Mouse (Mus musculus): ENCODE measurements around the gene Cstf2t.

Cstf2t gene

DNA sequence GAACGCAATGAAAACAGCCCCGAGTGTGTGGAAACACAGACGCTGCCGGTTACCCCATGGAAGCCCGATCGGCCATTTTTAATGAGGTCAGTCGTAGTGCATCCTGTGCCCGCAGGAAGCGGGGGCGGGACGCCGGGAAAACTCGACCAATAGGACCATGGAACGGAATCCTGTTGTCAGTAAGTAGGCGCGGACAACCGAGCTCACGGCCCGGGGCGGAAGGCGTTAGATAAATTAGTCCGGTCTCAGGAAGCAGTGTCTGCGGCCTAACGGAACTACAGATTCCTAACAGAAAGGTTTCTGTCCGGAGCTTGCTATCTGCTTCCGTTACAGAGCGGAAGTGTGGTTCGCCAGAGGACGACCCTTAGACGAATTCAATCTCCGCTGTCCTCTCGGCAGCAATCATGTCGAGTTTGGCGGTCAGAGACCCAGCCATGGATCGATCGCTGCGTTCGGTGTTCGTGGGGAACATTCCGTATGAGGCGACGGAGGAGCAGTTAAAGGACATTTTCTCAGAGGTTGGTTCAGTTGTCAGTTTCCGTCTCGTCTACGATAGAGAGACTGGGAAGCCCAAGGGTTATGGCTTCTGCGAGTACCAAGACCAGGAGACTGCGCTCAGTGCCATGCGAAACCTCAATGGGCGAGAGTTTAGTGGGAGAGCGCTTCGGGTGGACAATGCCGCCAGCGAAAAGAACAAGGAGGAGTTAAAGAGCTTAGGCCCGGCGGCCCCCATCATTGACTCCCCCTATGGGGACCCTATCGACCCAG, at the start of gene Cstf2t:
Cstf2t (plus strand) TSS at position 176 of the 768 bp plus-strand sequence.
- peak; percentile 100 for DNase-seq

- DNase-seq = no peak
Measured at GRCm38 (mm10) chr19:31038951-31039350, 43.7 kb upstream of the Cstf2t start.

GRCm38 (mm10) chr19:31040948-31041847, 41.4 kb upstream of the Cstf2t start:
- no peak for DNase-seq

GRCm38 (mm10) chr19:31046601-31047000, 36.0 kb upstream of the Cstf2t start:
- DNase-seq = no peak

DNA sequence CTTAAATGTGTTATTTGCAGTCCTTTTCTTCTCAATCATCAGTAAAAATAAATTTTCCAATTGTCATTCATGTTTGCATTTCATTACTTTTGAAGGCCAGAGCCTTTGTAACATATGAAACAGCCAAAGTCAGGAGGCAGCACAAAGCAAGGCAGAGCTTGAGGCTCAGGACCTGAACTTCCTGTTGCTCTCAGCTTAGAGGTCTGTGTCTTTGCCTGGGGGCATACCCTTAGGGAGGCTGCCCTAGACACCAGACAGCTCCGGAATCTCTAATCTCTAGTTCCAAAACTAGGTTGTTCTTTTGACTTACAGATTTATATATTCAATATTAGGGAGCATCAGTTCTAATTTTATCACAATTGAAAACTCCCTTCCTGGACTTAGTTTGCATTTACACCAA, 17.9 kb upstream of the Cstf2t start:
- no peak for DNase-seq

- no peak for DNase-seq
Measured at GRCm38 (mm10) chr19:31065206-31065781, 17.3 kb upstream of the Cstf2t start.

GRCm38 (mm10) chr19:31073959-31074716, 8.5 kb upstream of the Cstf2t start:
- DNase-seq = no peak

- DNase-seq = no peak
Measured at GRCm38 (mm10) chr19:31074717-31075063, 7.9 kb upstream of the Cstf2t start.

DNA sequence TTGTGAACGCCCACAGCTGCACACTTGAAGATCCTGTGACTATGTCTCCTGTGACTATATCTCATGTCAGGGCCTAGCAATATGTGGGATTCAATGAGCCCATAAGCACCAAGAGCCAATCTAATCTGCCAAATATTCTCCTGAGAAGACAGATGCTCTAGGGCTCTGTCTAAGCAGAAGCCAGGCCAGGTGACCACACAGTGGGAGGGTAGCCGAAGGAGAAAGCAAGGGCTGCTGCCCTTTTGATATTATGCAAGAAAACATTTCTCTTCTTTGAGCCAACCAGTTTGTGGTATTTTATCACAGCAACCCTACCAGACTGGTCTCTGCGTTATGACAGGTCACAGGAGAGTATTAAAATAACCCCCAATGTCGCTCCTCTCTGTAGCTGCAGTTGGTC, 6.5 kb upstream of the Cstf2t start:
- no peak for DNase-seq

DNA sequence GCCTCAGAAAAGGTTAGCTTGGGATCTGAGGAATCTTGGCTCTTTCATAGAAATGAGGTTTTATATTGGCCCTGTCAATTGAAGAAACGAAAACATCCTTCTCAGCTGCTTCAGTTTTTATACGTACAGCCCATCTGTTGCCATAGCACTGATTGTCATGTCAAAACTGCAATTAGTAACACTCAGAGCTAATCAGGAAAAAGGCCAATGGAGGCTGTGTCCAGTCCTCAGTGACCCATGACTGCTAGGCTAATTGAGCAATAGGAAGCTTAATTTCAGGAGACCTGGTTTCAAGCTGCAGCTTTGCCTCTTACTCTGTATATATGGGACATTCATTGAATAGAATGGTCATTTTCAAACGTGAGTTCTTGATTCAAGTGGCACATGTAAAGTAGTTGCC, 4.4 kb upstream of the Cstf2t start:
- no peak for DNase-seq

GRCm38 (mm10) chr19:31082226-31082625, 411 bp upstream of the Cstf2t start:
- DNase-seq = no peak

DNA sequence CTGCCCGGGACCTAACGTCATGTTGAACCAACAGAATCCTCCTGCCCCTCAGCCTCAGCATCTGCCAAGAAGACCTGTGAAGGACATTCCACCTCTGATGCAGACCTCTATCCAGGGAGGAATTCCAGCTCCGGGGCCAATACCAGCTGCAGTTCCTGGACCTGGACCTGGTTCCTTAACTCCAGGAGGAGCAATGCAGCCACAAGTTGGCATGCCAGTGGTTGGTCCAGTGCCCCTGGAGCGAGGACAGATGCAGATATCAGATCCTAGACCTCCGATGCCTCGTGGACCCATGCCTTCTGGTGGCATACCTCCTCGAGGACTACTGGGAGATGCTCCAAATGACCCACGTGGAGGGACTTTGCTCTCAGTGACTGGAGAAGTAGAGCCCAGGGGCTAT, 1.1 kb downstream of the Cstf2t start:
- no peak for DNase-seq

- no peak for DNase-seq
Measured at GRCm38 (mm10) chr19:31097857-31098256, 15.2 kb downstream of the Cstf2t start.

- DNase-seq = no peak
Measured at GRCm38 (mm10) chr19:31099369-31099768, 16.7 kb downstream of the Cstf2t start.

DNA sequence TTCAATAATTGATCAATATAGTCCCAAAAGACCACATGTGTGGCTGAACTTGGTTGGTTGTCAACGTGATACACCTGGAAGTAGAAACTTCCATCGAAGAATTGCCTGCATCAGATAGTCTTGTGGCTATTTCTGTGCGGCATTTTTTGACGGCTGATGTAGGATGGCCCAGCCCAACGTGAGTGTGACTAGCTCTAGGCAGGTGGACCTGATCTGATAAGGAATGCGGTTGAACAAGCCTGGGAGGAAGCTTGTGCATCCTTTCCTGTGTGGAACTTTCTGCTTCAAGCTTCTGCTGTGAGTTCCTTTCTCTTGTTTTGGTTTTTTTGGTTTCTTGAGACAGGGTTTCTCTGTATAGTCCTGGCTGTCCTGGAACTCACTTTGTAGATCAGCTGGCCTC, 22.1 kb downstream of the Cstf2t start:
- no peak for DNase-seq

DNA sequence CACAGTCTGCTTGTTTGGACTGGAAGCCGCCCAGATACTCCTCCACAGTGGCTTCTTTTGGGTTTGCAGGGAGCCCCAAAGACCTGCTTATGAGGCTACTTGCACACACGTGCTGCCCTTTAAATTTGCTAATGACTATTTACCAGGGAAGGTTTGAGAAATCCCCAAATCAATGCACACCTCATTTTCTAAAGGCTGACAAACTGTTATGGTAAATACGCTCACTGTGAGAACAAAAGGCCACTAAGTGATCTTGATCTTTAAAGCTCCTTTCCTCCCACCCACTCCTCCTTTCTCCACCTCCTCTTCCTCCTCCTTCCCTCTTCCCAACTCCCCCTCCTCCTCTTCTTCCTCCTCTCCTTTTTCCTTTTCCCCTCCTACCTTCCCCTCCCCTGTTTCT, 23.4 kb downstream of the Cstf2t start:
- no peak for DNase-seq

- DNase-seq = peak in 1 of 2 experiments; percentile 2
Measured at GRCm38 (mm10) chr19:31106835-31107554, 24.4 kb downstream of the Cstf2t start.

- peak in 1 of 2 experiments; percentile 2 for DNase-seq
Measured at GRCm38 (mm10) chr19:31114690-31115089, 32.1 kb downstream of the Cstf2t start.

DNA sequence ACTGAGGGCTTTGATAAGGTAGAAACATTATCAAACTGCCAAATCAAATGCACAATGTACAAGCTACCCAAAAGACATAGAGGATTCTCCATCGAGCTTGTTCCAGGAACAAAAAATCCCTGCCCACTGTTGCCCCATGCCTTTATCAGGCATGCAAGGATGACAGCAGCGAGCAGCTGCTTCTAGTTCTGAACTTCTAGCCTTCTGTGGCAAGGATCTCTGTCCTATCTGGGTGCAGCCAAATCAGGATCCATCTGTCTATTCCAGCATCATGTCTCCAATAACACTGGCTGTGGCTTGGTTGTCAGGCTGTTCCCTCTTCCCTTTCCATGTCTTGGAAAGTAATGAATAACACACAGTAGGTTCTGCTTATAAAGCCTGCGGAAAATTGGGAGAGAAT, 42.0 kb downstream of the Cstf2t start:
- DNase-seq = no peak

- DNase-seq = no peak
Measured at GRCm38 (mm10) chr19:31132614-31133013, 50.0 kb downstream of the Cstf2t start.

- no peak for DNase-seq
Measured at GRCm38 (mm10) chr19:31136316-31136715, 53.7 kb downstream of the Cstf2t start.
